Mouse (Mus musculus): Measurements from ENCODE around the gene Tmed4.

- TF ChIP-seq POLR2A (IDR thresholded peaks at IDR 0.05; ENCODE audit: low read depth, low read length) (no peak), CTCF (IDR thresholded peaks at IDR 0.05; ENCODE audit: borderline replicate concordance, insufficient read depth, low read length) (no peak)
Measured at GRCm38 (mm10) chr11:6302793-6303192, 28.1 kb upstream of the Tmed4 start.
